Mouse (Mus musculus): ENCODE data around the gene AI481877. TPM values are rescaled to one million over a fixed set of nuclear protein-coding genes. Genes with fewer than 3 reads are reported as not detected.
"Not testable (repeated sequence)": the region's sequence is repeated elsewhere in the genome, so short reads cannot be mapped to it uniquely, and the experiment has no call there.

AI481877 gene
- total RNA-seq (2021), result not detected
- long read RNA-seq, experiment 1, result 0 reads
- long read RNA-seq, experiment 2, result 0 reads

DNA sequence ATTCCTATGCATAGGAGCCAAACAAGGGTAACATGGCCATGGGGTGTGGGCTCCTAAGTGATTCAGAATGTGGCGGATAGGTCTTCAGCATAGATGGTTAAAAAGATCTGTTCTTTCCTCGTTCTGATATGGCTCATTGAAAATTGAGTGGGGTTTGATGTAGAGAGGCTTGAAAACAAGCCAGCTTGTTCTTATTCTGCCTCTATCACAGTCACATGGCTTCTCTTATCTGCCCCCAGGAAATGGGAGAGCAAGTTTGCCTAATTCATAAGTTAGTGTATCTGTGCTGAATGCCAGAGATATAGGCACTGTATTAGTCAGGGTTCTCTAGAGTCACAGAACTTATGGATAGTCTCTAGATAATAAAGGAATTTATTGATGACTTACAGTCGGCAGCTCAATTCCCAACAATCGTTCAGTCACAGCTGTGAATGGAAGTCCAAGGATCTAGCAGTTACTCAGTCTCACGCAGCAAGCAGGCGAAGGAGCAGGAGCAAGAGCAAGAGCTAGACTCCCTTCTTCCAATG is at the start of gene AI481877:
Gene AI481877, minus strand, starts transcription at position 477 of the 527 bp plus-strand sequence.
- intact Hi-C loops (cut with DNase I); DNase-seq: not testable (repeated sequence)

DNA sequence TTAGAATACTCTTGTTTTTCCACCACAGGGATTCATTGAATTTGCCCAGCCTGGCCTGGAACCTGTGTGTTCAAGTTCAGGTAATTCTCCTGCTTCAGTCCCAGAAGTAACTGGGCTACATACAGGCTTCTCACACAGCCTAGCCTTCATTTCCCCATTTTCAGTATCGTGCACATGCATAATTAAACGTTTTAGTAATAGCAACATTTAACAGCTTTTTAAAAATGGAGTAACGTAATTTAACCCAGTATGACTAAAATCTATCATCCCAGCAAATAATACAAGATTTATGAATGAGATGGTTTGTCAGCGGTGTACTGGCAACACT is 49.7 kb upstream of the AI481877 start:
- intact Hi-C loops (cut with DNase I), result loop anchor here (5.0 kb wide), 2 partner anchors 91 to 154 kb away; no protein-coding TSS in a partner anchor
- DNase-seq, result no peak

DNA sequence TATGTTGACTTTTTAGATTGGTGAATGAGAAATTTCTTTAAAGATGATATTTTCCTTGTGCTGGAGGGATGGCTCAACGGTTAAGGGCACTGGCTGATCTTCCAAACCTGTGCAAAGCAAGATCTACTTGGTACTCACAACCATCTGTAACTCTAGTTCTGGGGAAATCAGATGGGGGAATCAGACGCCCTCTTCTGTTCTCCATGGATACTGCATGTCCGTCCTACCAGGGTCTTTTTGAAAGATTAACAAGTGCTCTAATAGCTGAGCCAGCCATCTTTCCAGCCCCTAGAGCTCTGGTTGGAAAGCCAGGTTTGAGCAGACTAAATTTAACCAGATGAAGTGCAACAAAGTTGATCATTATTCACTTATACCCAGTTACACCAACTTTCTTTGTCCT is 48.5 kb upstream of the AI481877 start:
- intact Hi-C loops (cut with DNase I), result loop anchor here (5.0 kb wide), 2 partner anchors 90 to 155 kb away; no protein-coding TSS in a partner anchor
- DNase-seq, result no peak

DNA sequence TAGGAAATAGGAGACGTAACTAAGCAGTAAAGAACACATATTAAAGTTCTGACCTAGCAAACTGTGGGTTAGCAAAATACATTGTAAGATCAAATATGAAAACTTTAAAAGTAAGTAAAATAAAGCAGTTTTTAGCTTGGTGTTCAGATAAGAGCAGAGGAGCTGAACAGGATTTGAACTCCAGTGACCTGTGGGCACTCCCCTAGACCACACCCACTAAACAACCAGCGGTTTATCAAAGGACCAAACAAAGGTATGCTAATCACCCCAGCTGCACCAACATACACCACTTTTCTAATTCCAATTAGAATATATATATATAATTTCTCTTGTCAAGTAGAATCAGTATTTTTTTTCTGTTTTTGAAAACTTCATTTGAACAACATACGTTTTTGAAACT is 46.9 kb upstream of the AI481877 start:
- no peak for DNase-seq
- intact Hi-C loops (cut with DNase I), result loop anchor here (5.0 kb wide), 2 partner anchors 88 to 157 kb away; no protein-coding TSS in a partner anchor

DNA sequence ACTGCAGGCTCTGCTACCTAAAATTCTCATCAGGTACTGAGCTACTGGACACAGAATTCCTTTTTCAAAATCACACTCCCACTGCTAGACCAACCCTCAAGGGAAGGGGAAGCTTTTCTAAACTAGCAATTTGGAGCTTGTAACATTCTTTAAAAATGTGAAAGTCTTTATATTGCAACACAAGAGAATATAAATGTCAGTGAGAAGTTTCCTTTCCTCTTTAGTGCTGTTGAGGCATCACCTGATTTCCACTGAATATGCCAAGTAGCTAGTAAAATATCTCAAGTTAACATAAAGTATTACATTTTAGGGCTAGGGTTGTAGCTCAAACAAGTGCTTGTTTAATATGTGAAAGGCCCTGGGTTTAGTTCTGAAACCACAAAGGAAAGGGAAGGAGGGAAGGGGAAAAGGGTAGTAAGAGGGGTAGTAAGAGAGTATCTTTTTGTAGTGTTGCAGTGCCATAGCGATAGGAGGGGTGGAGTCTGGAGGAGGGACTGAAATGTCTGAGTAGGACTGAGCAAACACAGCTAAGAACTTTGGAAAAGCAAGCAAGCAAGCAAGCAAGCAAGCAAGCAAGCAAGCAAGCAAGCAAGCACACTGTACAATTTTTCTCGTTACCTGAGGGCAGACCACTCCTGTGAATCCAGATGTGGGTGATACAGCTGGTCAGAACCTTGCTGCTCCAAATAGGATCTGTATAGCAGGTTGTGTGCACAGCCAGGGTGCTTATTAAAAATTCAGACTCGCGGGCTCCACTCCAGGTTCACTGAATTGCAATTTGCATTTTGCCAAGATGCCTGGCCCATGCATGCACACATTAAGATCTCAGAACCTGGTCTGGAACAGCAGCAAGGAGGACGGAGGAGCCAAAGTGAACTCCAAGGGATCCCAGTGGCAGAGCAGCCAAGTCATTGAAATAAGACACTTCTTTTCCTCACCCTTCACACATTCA is 42.8 kb upstream of the AI481877 start:
- intact Hi-C loops (cut with DNase I), result no loop called here
- no peak for DNase-seq

DNA sequence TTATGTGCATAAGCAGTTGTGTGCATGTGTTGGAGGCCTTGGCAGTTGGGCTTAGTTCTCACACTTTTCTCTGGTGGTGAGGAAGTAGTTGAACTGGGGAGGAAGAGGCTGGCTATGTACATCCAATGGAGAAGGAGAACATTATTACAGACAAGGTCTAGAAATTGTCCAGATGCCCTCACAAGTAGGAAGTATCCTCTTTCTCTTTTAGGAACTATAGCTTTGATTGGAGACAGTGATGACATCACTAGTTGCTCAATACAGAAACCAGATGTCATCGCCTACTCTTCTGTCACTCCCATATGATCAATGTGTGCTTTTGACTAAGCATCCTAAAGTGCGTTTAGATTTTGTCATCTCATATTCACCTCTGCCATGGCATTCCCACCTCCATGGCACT is 38.8 kb upstream of the AI481877 start:
- intact Hi-C loops (cut with DNase I), result no loop called here

DNA sequence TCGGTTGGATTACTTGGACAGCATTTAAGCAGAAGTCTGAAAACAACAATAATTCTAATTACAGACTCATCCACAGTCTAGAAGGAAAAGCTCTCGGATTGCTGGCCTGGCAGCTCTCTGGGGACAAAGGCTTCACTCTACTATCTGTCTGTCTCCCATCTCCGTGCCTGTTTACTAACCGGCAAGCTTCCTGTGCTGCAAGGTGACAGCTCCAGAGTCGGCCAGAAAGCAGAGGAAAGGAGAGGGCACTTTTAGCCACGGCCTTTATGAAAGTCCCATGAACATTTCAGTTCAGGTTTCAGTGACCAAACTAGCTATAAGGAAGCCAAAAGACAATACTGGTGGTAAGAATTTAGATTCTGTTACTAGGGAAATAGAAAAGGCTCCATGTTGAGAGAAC is 37.1 kb upstream of the AI481877 start:
- intact Hi-C loops (cut with DNase I), result no loop called here

More for the DNA sequence above, 38.8 kb upstream of the AI481877 start:
- no peak for DNase-seq

DNA sequence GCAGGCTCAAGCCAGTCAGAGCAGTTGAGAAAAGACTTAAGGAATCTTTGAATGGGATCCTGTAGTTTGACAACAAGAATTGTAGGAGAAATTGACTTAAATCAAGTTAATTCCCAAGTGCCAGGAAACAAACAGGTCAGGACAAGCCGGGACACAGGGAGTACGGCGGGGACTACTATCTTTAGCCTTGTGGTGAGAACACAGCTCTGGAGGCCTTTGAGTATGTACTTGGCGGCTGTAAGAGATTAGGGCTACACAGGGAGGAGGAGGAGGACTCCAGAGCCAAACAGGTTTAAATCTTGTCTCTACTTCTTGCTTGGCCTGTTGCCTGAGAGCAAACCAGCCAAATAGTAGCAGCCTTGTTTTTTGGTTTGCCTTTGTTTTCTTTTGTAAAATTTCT is 36.2 kb upstream of the AI481877 start:
- intact Hi-C loops (cut with DNase I), result no loop called here
- DNase-seq, result peak in 1 of 2 experiments; percentile 11

More for the DNA sequence above, 37.1 kb upstream of the AI481877 start:
- DNase-seq, result no peak

DNA sequence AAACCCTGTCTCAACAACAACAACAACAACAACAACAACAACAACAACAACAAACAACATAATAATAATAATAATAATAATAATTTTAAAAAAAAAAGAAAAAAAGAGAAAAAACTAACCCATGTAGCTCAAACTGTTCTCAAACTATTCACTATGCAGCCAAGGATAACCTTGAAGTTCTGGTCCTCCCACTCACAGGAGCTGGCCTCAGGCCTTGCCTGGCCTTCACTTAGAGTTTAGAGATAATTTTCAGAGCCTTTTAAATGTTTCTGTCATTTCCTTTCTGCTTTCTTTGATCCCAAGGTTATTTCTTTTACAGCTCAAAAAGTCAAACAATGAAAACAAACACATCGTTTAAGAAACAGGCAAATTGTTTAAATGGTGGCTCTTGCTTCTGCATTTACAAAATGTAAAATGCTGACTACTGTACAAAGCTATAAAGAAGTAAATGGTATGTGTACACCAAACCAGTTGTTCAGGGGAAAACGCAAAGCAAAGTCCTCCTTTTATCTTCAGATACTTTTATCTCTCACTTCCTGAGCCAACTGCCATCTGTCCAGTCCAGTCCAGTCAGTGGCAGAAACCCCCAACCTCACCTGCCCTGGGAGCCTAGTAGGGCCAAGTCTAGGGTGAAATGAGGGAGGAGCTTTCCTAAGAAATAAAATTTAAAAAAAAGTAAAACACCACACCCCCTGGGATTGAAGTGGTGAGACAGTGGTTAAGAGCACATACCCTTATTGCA is 34.6 kb upstream of the AI481877 start:
- intact Hi-C loops (cut with DNase I), result no loop called here
- DNase-seq, result no peak

DNA sequence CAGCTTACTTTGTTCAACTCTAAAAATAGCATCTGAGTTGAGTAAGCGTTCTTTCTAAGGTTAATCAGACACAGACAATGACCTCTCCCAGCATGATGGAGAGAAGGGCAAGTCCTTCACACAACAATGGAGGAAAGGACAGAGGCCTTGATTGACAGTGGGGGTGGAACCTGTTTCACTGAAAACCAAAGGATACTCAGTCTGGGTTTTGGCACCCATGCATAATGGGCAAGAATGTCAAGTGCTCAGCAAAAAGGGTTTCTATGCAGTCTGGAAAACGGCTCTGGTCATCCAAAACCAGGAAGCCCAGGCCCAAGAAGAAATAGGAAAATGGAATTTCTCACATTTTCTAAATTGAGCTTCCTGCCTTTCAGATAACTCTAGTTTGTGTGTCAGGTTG is 33.8 kb upstream of the AI481877 start:
- intact Hi-C loops (cut with DNase I), result no loop called here
- no peak for DNase-seq

DNA sequence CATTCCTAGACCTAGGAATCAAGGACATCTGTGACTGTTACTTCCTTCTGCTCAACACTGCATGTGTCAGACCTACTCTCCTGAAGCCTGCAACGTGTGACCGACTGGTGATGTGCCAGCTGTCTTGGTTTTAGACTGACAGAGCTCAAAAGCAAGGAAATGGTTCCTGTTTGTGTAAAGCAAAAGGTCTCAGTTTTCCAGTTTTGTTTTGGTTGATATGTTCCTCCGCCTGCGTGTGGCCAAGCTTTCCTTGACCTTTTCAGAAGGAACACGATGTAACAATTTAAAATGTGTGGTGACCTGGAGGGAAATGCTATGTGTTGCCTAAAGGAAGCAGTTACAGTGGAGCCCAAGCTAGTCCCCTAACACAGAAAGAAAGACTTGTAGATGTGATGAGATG is 31.2 kb upstream of the AI481877 start:
- DNase-seq, result no peak
- intact Hi-C loops (cut with DNase I), result no loop called here

DNA sequence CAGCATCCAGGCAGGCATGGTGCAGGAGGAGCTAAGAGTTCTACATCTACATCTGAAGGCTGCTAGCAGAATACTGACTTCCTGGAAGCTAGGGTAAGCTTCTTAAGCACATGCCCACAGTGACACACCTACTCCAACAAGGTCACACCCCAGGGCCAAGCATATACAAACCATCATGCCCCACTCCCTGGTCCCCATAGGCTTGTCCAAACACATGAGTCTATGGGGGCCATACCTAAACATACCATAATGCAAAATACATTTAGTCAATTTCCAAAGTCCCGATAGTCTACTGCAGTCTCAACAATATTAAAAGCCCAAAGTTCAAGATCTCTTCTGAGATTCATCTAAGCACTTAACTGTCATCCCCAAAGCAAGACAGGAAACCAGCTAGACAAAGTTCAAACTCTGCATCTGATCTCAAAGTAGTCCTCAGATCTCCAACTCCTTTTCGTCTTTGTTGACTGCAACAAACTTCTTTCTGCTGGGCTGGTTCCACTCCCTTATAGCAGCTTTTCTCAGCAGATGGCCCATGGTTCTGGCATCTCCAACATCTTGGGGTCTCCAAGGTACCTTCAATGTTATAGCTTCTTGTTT is 28.6 kb upstream of the AI481877 start:
- intact Hi-C loops (cut with DNase I), result no loop called here

DNA sequence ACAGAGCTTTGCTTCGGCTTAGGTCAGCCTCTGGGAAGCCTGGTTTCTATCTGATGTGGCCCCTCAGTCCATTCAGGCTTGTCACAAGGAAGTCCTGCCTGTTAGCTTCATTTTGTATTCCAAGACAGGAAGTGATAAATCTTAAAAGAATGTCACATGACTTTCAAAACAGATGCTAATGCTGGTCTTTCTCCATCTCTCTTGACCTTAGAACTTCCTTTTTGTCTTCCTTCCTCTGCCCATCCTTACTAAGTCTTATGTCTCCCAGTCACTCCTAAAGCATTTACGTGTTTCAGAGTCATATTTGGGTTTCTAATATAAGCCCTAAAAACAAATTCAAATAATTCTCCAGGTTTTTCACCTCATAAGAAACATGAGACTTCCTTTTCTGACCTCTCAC is 25.3 kb upstream of the AI481877 start:
- DNase-seq, result no peak
- intact Hi-C loops (cut with DNase I), result no loop called here

More for the DNA sequence above, 28.6 kb upstream of the AI481877 start:
- DNase-seq, result no peak

DNA sequence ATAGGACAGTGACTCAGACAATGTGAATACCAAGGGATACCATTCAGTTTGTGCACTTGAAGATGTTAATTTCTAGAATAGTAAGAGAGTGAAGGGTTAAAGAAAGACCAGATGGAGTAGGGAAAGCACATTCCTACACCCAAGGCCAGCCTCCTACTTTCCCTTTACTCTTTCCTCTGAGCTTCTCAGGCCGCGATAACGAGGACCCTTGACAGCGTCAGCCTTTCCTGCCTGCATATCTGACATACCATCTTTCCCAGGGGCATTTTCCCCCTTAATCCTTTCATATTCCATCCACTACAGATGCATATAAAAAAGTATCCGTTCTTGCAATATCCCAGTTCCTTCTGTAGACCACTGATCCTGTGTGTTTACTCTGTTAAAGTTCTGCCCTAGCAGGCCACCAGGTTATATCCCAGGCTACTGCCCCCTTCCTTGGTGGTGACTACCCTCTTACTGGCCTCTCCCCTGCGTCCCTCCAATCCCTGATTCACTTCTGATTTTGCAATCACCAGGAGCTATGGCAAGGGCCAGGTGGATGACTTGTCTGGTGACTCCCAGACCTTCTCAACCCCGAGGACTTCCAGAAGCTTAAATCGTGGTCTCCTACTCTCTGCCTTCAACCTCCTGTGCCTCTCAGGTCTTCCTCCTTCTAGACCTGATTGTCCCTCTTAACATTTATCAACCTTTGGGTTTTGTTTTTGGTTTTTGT is 22.3 kb upstream of the AI481877 start:
- DNase-seq, result no peak
- intact Hi-C loops (cut with DNase I), result no loop called here

DNA sequence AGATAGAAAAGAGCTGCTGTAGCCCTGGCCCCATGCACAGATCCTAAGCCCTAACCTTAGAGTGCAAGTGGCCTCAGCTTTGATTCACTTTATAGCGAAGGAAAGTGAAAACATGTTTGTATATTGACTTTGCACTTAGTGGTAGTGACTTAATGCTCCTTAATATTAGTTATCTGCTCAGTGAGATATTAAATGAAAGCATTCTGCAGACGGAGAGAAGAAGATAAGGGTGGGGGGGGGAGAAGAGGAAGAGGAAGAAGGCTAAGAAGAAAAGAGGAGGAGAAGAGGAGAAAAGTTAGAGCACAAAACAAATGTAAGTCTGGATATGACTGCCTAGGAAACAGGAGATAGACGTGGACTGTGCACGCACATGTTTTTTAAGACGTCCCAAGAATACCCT is 21.5 kb upstream of the AI481877 start:
- no peak for DNase-seq
- intact Hi-C loops (cut with DNase I), result no loop called here

DNA sequence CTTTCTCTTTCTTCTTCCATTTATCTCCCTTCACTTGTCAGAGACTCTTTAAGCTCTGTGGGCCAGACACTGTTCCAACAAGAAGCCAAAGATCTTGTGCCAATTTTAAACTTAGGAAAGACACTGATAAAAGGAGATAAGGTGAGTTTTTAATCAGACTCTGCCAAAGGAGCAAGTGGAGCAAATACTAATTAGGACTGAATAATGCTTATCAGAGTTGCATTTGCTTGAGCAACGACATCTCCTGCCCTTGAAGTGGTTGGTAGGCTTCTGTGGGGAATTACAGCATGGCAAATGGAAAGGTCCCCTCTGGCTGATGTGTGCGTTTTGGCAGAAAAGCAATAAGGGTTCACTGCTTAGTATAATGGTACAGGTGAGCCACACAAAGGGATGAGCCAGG is 18.9 kb upstream of the AI481877 start:
- intact Hi-C loops (cut with DNase I), result no loop called here
- DNase-seq, result no peak

DNA sequence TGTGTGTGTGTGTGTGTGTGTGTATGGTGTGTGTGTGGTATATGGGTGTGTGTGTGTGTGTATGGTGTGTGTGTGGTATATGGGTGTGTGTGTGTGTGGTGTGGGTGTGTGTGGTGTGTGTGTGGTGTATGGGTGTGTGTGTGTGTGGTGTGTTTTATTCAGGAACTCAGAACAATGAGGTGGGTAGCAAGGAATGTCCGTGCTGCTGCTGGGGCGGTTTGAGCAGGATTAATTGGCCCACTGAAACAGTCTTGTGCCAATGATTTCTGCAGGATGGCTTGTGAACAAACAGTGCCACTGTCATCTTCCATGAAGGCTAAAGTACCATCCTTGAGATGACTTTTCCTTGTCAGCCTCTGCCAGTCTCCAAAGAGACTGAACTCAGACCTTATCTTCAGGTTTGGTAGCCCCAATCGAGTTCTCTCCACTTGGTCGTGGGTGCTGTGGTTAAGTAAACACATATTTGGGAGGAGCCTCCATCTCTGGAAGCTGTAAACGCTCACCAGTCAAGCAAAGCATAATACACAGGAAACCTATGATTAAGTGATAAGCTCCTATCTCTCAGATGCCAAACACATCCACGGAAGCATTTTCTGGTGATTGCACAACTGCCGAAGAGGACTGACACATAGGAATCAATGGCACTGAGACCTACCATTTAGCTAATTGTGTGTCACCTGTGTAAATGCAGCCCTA is 18.3 kb upstream of the AI481877 start:
- DNase-seq, result no peak
- intact Hi-C loops (cut with DNase I), result no loop called here

DNA sequence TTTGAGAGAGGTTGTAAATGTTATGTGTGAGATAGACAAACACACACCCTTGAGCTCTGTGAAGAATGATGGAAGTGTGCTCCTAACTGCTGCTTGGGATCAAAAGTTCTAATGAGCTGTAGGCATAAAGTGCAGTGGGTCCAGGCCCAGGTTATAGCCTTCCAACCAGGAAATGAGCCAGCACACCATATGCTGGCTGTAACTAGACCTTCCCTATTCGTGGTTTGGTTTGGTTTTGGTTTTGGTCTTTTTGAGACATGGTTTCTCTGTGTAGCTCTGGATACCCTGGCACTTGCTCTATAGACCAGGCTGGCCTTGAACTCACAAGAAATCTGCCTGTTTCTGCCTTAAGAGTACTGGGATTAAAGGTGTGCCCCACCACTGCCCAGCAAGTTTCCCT is 13.2 kb upstream of the AI481877 start:
- DNase-seq, result no peak
- intact Hi-C loops (cut with DNase I), result no loop called here

DNA sequence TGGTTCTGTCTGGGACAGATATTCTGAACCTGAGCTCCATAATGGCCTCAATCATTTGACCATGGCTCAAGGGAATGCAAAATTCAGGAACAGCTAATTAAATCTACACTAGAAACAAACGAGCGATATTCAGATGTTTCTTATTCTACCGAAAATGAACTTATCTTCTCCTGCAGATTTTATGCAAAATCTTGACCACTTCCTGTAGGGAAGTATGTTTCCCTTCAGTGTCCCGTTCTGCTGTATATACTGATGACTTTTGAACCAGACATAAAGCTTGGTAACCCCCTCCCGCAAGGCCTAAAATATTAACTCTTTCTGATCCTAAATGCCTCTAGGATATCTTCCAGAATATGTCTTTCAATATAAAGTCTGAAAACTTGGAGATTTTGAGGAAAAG is 12.1 kb upstream of the AI481877 start:
- DNase-seq, result no peak
- intact Hi-C loops (cut with DNase I), result no loop called here

DNA sequence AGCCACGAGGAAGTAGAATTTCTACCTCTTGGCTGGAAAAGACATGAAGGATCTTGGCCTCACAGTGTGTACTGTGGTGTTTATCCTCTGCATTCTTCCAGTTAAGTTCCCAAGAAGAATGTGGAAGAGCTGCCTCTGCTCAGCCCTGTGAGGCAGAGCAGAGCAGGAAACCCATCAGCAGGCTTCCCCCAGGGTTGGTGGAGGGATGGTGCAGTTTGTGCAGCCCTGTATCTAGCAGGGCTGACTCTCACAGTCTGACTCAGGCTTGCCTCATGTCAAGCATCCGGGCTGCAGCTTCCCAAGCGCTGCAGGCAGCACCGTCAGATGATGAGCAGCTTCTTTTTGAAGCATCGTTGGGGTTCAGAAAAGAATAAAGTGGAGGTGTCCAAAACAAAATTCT is 10.3 kb upstream of the AI481877 start:
- DNase-seq, result no peak
- intact Hi-C loops (cut with DNase I), result no loop called here

Data from gastrocnemius, postnatal 36 days (tissue).